Mouse (Mus musculus) mouse embryonic stem cell (cell line): ENCODE measurements at regions not wholly inside any gene's neighbourhood (a gene's known extent, or its start where the extent isn't known, plus 50 kb on each side); places are given as distances from the start of the nearest gene placed in this dataset.

Experiments used
- in situ Hi-C, 2 experiments: fragments of 300-500 bp; cut with MboI; formaldehyde crosslinking; loops; 1 replicate in 1 of 2; 3 replicates in 1 of 2; pipeline ENCODE4 v1.14.3; 2019 to 2020; ENCODE audit warnings: low sequenced_read_pairs in 2 of 2, low pct_unique_long_range_greater_than_20kb in 1 of 2, mixed read lengths in 1 of 2; ENCODE audit not compliant: unreplicated experiment in 1 of 2

GRCm38 (mm10) chr11:19523853-19524487 lies 400.2 kb upstream of the Spred2 start:
- in situ Hi-C loops: no loop called here

- in situ Hi-C loops: no loop called here
Observed at GRCm38 (mm10) chr11:19529126-19529525, 395.0 kb upstream of the Spred2 start.

- in situ Hi-C loops: no loop called here
Observed at GRCm38 (mm10) chr11:19530652-19531051, 393.5 kb upstream of the Spred2 start.

GRCm38 (mm10) chr11:19531255-19532003 lies 392.7 kb upstream of the Spred2 start:
- in situ Hi-C loops: no loop called here

GRCm38 (mm10) chr11:19532867-19533266 lies 391.3 kb upstream of the Spred2 start:
- in situ Hi-C loops: no loop called here

- in situ Hi-C loops: no loop called here
Observed at GRCm38 (mm10) chr11:19533701-19534100, 390.5 kb upstream of the Spred2 start.

GRCm38 (mm10) chr11:19535215-19535614 lies 389.0 kb upstream of the Spred2 start:
- in situ Hi-C loops: no loop called here

GRCm38 (mm10) chr11:19546226-19546625 lies 377.9 kb upstream of the Spred2 start:
- in situ Hi-C loops: no loop called here

- in situ Hi-C loops: no loop called here
Observed at GRCm38 (mm10) chr11:19554316-19554946, 369.7 kb upstream of the Spred2 start.

GRCm38 (mm10) chr11:19554947-19555770 lies 369.0 kb upstream of the Spred2 start:
- in situ Hi-C loops: no loop called here

GRCm38 (mm10) chr11:19560452-19560851 lies 363.7 kb upstream of the Spred2 start:
- in situ Hi-C loops: no loop called here

GRCm38 (mm10) chr11:19562668-19563067 lies 361.5 kb upstream of the Spred2 start:
- in situ Hi-C loops: no loop called here

GRCm38 (mm10) chr11:19585228-19585627 lies 338.9 kb upstream of the Spred2 start:
- in situ Hi-C loops: no loop called here

GRCm38 (mm10) chr11:19592506-19593355 lies 331.4 kb upstream of the Spred2 start:
- in situ Hi-C loops: no loop called here

GRCm38 (mm10) chr11:19595107-19595506 lies 329.1 kb upstream of the Spred2 start:
- in situ Hi-C loops: no loop called here

- in situ Hi-C loops: no loop called here
Observed at GRCm38 (mm10) chr11:19596336-19596735, 327.8 kb upstream of the Spred2 start.

- in situ Hi-C loops: no loop called here
Observed at GRCm38 (mm10) chr11:19599433-19599832, 324.7 kb upstream of the Spred2 start.
